Mouse (Mus musculus) liver, embryonic 16.5 days (tissue): ENCODE measurements around the gene Shbg. TPM values are rescaled to one million over a fixed set of nuclear protein-coding genes. Genes with fewer than 3 reads are reported as not detected.
A peak's percentile ranks its signal among the peaks of the same experiment; 100 is the strongest.

Experiments used
- ATAC-seq: fragments of 200-750 bp; cut with Nextera tagmentation; 2 replicates; pipeline ENCODE4 v1.8.0; 2017; ENCODE audit warnings: low read depth, mild to moderate bottlenecking, moderate number of reproducible peaks, moderate library complexity
- H3K27ac ChIP-seq: fragments of 300-500 bp; sonication (generic); 2 replicates; pipeline ENCODE4 v1.5.1; 2014; ENCODE audit warnings: mild to moderate bottlenecking, low read length
- H3K27me3 ChIP-seq: fragments of 300-500 bp; sonication (generic); 2 replicates; pipeline ENCODE4 v1.6.1; 2014; ENCODE audit warnings: low read depth, low read length, mixed read lengths; ENCODE audit not compliant: control insufficient read depth, insufficient read depth
- H3K36me3 ChIP-seq: fragments of 300-500 bp; sonication (generic); 2 replicates; pipeline ENCODE4 v1.6.1; 2014; ENCODE audit warnings: mild to moderate bottlenecking; ENCODE audit not compliant: control insufficient read depth, insufficient read depth
- H3K4me1 ChIP-seq: fragments of 300-500 bp; sonication (generic); 2 replicates; pipeline ENCODE4 v1.6.1; 2014; ENCODE audit warnings: low read depth, low read length, mixed read lengths; ENCODE audit not compliant: control insufficient read depth
- H3K4me2 ChIP-seq: fragments of 300-500 bp; sonication (generic); 2 replicates; pipeline ENCODE4 v1.6.1; 2014; ENCODE audit warnings: low read depth, low read length, mixed read lengths
- H3K4me3 ChIP-seq: fragments of 300-500 bp; sonication (generic); 2 replicates; pipeline ENCODE4 v1.5.1; 2014; ENCODE audit warnings: low read depth, mild to moderate bottlenecking, low read length
- H3K9ac ChIP-seq: fragments of 300-500 bp; sonication (generic); 2 replicates; pipeline ENCODE4 v1.6.1; 2014; ENCODE audit warnings: low read depth, low read length
- H3K9me3 ChIP-seq: fragments of 300-500 bp; sonication (generic); replicated peaks from 2 replicates; pipeline ENCODE4 v1.6.1; 2016; ENCODE audit warnings: low read length; ENCODE audit not compliant: control insufficient read depth
- WGBS: fragments of 180-500 bp; shearing (Covaris S2); extraction: QIAGEN DNeasy Blood & Tissue Kit; methylation state at CpG from one replicate; pipeline ENCODE4 v1.1.7; 2014; ENCODE audit not compliant: insufficient replicate concordance; 5-methylcytosine and 5-hydroxymethylcytosine counted together
- polyA plus RNA-seq: library from polyadenylated mRNA; unstranded; fragments of >200 nt; fragmentation: Nextera tagmentation; extraction: Ambion mirVana; gene quantifications from 2 replicates; pipeline ENCODE4 v1.2.1, GENCODE M21; 2015

Gene Shbg
- polyA plus RNA-seq, 1 experiment from 2014 or later = 27.9 TPM

DNA sequence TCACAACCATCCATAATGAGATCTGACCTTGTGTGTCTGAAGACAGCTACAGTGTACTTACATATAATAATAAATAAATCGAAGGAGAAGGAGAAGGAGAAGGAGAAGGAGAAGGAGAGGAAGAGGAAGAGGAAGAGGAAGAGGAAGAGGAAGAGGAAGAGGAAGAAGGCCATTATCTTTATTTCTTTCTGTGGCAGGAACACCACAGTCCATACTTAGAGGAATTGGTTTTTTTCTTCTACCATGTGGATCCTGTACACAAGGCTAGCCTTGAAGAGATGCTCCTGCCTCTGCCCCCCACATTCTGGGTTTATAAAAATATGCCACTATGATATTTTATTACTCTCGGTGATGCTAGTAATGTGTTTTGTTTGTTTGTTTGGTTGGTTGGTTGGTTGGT is 10.9 kb downstream of the Shbg start:
- 55% methylated on average over 2 of the region's 2 CpGs for WGBS
- H3K4me2 ChIP-seq = no peak overlapping the region
- H3K27ac ChIP-seq = no peak overlapping the region
- no peak overlapping the region for H3K4me3 ChIP-seq
- ATAC-seq = no peak
- H3K9ac ChIP-seq = no peak overlapping the region
- H3K9me3 ChIP-seq = no peaks in the 10 kb centered on the region
- peaks cover 2% of the 10 kb centered on the region; the same call in 1 of the 2 replicates for H3K27me3 ChIP-seq
- H3K36me3 ChIP-seq = no peaks in the 10 kb centered on the region
- H3K4me1 ChIP-seq = peaks cover 56% of the 10 kb centered on the region

DNA sequence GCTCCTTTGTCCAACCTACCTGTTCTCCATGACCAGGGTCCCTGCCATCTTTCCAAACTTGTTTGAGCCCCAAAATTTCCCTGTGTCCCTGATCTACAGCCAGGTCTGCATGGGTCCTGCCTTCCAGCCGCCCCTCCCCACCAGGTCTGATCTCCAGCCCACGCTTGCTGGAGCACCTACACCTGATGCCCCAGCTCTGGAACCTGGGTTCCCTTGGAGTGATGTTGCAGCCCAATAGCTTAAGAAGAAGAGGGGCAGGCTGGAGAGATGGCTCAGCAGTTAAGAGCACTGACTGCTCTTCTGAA is 11.3 kb downstream of the Shbg start:
- Histone ChIP-seq H3K9ac (peak overlapping the region; percentile 85), H3K27ac (peak overlapping the region; percentile 80), H3K27me3 (peaks cover 2% of the 10 kb centered on the region; the same call in 1 of the 2 replicates), H3K9me3 (no peaks in the 10 kb centered on the region), H3K4me3 (peak overlapping the region; percentile 76), H3K4me2 (peak overlapping the region; percentile 100), H3K4me1 (peaks cover 60% of the 10 kb centered on the region), H3K36me3 (no peaks in the 10 kb centered on the region)
- 50% methylated on average over 2 of the region's 2 CpGs for WGBS
- no peak for ATAC-seq

DNA sequence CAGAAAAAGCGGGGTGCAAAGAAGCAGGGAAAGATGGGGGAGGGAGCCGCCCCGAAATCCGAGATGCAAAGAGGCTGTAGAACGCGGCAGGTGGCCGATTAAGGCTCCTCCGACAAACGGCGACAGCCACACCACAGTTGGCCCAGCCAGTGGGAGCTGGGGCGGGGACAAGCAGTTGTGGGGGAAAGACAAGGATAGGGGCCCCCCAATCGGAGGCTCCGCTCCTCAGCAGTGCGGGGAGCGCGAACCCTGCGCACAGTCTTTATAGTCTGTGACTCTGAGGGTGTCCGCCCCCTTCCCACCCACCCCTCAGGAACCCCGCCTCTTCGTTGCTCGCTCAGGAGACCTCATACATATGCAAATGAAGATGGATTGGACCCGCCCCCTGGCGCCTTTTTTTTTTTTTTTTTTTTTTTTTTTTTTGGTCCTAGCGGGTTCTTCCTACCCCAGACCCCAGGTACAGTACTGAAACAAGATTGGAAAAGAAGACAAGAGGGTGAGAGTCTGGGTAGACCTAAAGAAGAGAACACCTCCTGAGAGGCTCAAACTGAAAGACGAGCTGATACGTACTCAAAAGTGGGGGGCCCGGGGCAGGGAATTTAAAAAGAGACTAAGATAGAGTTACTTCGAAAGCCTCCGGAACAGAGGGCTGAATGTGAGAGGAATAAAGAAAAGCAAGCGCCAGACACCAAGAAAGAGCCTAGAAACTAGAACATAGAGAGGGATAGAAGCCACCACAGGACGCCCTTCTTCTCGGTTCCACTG is 11.8 kb downstream of the Shbg start, which contains the start of gene Atp1b2:
Atp1b2 (minus strand) TSS at position 217 of the 765 bp plus-strand sequence.
- Histone ChIP-seq H3K9me3 (no peaks in the 10 kb centered on the region), H3K27ac (peak within 1 kb of the TSS; percentile 83), H3K27me3 (peaks cover 2% of the 10 kb centered on the region; the same call in 1 of the 2 replicates), H3K4me2 (peak within 1 kb of the TSS; percentile 100), H3K4me3 (peak within 1 kb of the TSS; percentile 76), H3K4me1 (peaks cover 65% of the 10 kb centered on the region), H3K36me3 (no peaks in the 10 kb centered on the region), H3K9ac (peak within 1 kb of the TSS; percentile 85)
- 3% methylated on average over 32 of the region's 32 CpGs for WGBS
- ATAC-seq = peak; percentile 93

DNA sequence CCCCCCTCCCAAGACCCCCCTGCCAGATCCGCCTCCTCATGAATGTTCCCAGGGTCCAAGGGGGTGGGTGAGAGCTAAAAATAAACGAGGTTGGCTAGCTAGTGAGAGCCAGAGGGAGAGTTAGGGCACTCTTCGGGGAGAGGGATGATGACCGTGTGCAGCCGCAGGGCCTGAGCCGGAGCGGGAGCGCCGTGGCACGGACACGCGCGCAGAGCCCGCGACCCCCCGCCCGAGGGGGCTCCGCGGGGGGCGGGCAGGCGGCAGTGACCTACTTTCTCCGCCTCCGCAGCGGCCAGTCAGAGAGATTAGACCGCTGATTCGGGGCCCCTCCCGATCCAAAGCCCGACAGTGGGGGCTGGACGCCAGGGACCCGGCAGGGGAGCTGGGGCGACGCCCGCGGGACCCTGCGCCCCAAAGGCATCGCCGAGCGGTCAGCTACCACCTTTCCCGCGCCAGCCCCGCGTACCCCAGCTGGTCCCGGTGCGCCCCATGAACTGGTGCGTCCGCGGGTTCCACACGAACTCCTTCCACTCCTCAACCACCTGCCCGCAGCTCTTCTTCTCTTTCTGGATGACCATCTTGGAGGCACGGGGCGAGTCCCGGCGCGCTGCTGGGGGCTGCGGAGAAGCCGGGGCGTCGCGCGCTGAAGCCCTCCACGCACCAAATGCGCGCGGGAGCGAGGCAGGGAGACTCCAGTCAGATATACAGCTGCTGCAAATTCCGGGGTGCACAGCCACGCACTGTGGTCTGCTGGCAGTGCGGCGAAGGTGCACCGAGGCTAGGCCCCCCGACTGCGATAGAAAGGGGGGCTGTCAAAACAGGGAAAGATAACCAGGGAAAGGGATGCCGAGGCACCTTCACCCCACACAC is 12.7 kb downstream of the Shbg start:
- Histone ChIP-seq H3K4me2 (peak overlapping the region; percentile 100), H3K9me3 (no peaks in the 10 kb centered on the region), H3K4me1 (peaks cover 67% of the 10 kb centered on the region), H3K36me3 (no peaks in the 10 kb centered on the region), H3K4me3 (peak overlapping the region; percentile 76), H3K27ac (peak overlapping the region; percentile 83), H3K27me3 (peaks cover 2% of the 10 kb centered on the region; the same call in 1 of the 2 replicates), H3K9ac (peak overlapping the region; percentile 85)
- WGBS = under 1% methylated on average over 64 of the region's 73 CpGs
- no peak for ATAC-seq

DNA sequence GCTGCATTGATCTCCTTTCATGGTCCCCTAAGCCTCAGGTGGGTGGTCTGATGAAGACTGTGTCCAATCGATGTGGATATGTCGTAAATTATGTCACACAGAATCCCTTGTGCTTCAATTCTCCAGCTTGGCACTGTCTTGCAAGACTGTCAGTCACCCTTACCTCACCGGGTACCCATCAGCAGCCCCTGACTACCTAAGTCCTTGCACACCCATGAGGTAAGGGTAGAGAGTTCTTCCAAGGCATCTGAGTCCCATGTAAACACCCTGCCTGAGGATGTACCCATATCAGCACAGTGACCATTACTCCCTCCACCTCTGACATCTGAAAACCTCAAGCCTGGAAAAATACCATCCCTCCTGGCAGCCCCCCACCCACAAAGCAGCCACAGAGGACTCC is 13.4 kb downstream of the Shbg start:
- H3K4me1 ChIP-seq = peaks cover 70% of the 10 kb centered on the region
- WGBS = 66% methylated on average over 3 of the region's 3 CpGs

DNA sequence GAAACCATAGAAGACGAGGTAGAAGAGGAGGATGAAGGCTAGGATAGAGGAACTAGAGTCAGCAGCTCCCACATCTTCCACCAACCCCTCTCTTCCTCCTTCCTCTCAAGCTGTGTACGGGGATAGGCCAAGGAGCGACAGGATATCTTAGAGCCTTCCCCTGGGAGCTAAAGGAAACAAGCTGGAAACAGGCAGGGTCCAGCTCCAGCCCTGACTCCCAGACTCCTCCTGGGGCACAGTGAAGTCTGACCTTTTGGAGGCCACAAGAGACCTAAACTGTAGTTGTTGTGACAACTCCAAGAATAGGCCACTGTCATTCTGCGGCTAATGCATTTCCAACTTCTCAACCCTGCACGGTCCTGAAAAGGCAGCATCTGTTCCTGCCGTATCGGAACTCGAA is 14.2 kb downstream of the Shbg start:
- 68% methylated on average over 8 of the region's 8 CpGs for WGBS
- Histone ChIP-seq H3K9me3 (no peaks in the 10 kb centered on the region), H3K36me3 (no peaks in the 10 kb centered on the region), H3K9ac (no peak overlapping the region), H3K4me2 (no peak overlapping the region), H3K4me3 (no peak overlapping the region), H3K4me1 (peaks cover 64% of the 10 kb centered on the region), H3K27me3 (peaks cover 2% of the 10 kb centered on the region; the same call in 1 of the 2 replicates), H3K27ac (no peak overlapping the region)
- ATAC-seq = no peak

More for the DNA sequence above, 13.4 kb downstream of the Shbg start:
- Histone ChIP-seq H3K36me3 (no peaks in the 10 kb centered on the region), H3K4me2 (peak overlapping the region; percentile 100), H3K27ac (no peak overlapping the region; the same call in 1 of the 2 replicates), H3K9me3 (no peaks in the 10 kb centered on the region), H3K27me3 (peaks cover 2% of the 10 kb centered on the region; the same call in 1 of the 2 replicates), H3K4me3 (peak overlapping the region; percentile 76), H3K9ac (peak overlapping the region; percentile 85)
- ATAC-seq = no peak

DNA sequence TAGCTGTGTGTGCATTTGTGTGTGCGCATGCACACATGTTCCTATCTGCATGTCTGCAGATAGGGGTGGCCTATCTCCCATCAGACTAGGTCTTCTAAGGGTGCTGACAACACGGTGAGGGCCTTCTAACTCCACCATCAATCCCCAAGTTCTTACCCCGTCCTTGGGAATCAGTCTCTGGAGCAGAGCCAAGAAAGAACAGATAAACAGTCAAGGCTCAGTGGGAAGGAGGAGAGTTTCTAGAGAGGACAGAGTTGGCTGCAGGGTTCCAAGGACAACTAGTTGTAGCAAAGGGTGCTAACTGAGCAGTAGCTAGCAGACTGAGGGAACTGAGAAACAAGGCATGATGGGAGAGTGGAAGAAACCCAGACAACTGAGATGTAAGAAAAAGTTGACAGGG is 15.9 kb downstream of the Shbg start:
- H3K4me1 ChIP-seq = peaks cover 58% of the 10 kb centered on the region
- H3K27me3 ChIP-seq = peaks cover 2% of the 10 kb centered on the region; the same call in 1 of the 2 replicates
- H3K27ac ChIP-seq = no peak overlapping the region
- WGBS = 35% methylated on average over 3 of the region's 3 CpGs
- no peak overlapping the region for H3K4me2 ChIP-seq
- no peak for ATAC-seq
- H3K9me3 ChIP-seq = no peaks in the 10 kb centered on the region
- H3K36me3 ChIP-seq = no peaks in the 10 kb centered on the region
- no peak overlapping the region for H3K4me3 ChIP-seq
- H3K9ac ChIP-seq = no peak overlapping the region

DNA sequence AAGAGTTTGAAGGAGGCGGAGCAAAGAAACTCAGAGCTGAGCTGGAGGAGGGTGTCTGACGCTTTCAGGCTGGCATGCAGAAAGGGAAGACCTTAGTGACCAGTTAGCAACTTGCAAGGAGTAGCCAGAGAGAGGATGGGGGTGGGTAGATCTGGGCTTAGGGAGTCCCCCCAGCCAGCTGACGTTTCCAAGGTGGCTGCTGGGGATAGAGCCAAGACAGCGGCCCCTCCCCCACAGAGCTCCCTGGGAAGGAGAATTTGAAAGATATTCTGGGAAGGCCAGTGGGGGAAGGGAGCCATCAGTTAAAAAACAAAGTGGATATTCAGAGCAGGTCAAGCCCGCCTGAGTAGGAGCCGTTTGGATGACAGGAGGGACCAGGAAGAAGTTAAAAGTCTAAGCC is 17.6 kb downstream of the Shbg start:
- peaks cover 48% of the 10 kb centered on the region for H3K4me1 ChIP-seq
- no peak for ATAC-seq

More for the DNA sequence above, 17.6 kb downstream of the Shbg start:
- no peak overlapping the region for H3K4me3 ChIP-seq
- H3K27ac ChIP-seq = peak overlapping the region; percentile 41
- H3K27me3 ChIP-seq = no peaks in the 10 kb centered on the region; the same call in 1 of the 2 replicates
- WGBS = 35% methylated on average over 6 of the region's 6 CpGs
- peak overlapping the region; percentile 14; the same call in 1 of the 2 replicates for H3K4me2 ChIP-seq
- H3K9me3 ChIP-seq = no peaks in the 10 kb centered on the region
- 0 out of 2 replicates have a peak overlapping the region, but pooled peaks have one; percentile 14 for H3K9ac ChIP-seq
- H3K36me3 ChIP-seq = no peaks in the 10 kb centered on the region
